In genomic region chr12:51521610-51522120, GRCm38 (mm10) we compare ENCODE assay signal across 24 mouse cellular contexts.
"Had no signal": no experiment of that assay in that cellular context is flagged by ENCODE, and none has a peak within 500 bp of the region (broad histone marks: within the 10 kb centered on the region; RNA-seq: fewer than 3 reads in every experiment).

No protein-coding gene starts in this region.

- H3K27me3 ChIP-seq: heart, embryonic 13.5 days; heart, embryonic 15.5 days; hindbrain, embryonic 13.5 days; hindbrain, embryonic 15.5 days; kidney, embryonic 15.5 days; limb, embryonic 13.5 days; limb, embryonic 15.5 days; liver, embryonic 12.5 days had no signal

- H3K36me3 ChIP-seq: heart, embryonic 10.5 days; heart, embryonic 13.5 days; heart, embryonic 15.5 days; hindbrain, embryonic 13.5 days; hindbrain, embryonic 15.5 days; kidney, embryonic 15.5 days; limb, embryonic 13.5 days; limb, embryonic 15.5 days; liver, embryonic 12.5 days had no signal

- H3K4me3 ChIP-seq: heart, embryonic 10.5 days; heart, embryonic 13.5 days; heart, embryonic 15.5 days; hindbrain, embryonic 13.5 days; hindbrain, embryonic 15.5 days; kidney, embryonic 15.5 days; left cerebral cortex, adult 2 months; limb, embryonic 13.5 days; limb, embryonic 15.5 days; liver, embryonic 12.5 days had no signal

- H3K9me3 ChIP-seq: heart, embryonic 10.5 days; heart, embryonic 13.5 days; heart, embryonic 15.5 days; hindbrain, embryonic 13.5 days; hindbrain, embryonic 15.5 days; kidney, embryonic 15.5 days; limb, embryonic 13.5 days; limb, embryonic 15.5 days; liver, embryonic 12.5 days had no signal

- ATAC-seq: hindbrain, postnatal 0 days; intestine, embryonic 16.5 days; liver, embryonic 12.5 days had no signal

- H3K4me1 ChIP-seq: heart, embryonic 10.5 days; heart, embryonic 13.5 days; heart, embryonic 15.5 days; hindbrain, embryonic 13.5 days; hindbrain, embryonic 15.5 days; kidney, embryonic 15.5 days; limb, embryonic 13.5 days; limb, embryonic 15.5 days; liver, embryonic 12.5 days had no signal

- DNase-seq: gastrocnemius, postnatal 14 days; gastrocnemius, postnatal 36 days; heart, adult 18-20 months; heart, postnatal 14 days; heart, postnatal 36 days; kidney, adult 11 months; kidney, adult 2 months; kidney, adult 9 months; kidney, postnatal 14 days; kidney, postnatal 36 days; layer of hippocampus, adult 9-11 months; left cerebral cortex, postnatal 4 days had no signal
